17 mouse cellular contexts compared by ENCODE assay signal in the genomic region with DNA sequence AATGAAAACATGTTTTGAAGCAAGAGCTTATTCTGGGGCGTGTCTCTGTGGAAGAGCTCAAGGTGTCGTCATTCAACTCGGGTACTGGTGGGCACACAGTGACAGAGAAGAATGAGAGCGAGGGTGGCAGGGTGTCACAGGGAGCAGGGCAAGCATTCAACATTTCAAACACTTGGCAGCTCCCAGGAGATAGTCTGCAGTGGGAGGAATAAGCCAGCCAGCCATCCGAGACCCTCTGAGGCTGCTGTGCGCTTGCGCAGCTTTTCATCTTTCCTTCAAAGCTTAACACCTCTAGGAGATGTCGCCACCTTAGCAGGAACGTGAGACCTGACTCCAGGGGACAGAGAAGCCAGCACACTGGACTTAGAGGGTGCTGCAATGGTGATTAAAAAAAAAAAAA.
A peak's percentile ranks its signal among the peaks of the same experiment; 100 is the strongest.
DNase-seq lines count a peak whose midpoint lies in the region; ATAC-seq and TF ChIP-seq lines count a peak whose summit lies in the region.
"Had no signal": no experiment of that assay in that cellular context is flagged by ENCODE, and none has a peak within 500 bp of the region (broad histone marks: within the 10 kb centered on the region; RNA-seq: fewer than 3 reads in every experiment).

No protein-coding gene starts in this region.

- no peaks in the 10 kb centered on the region for H3K79me2 ChIP-seq in MEL (ENCODE audit: control insufficient read depth, insufficient read depth, low read length, poor library complexity)

- H3K4me3 ChIP-seq in heart, embryonic 14.5 days (ENCODE audit: control insufficient read depth in 1 of 2, insufficient read depth in 1 of 2, low read depth in 1 of 2, low read length in 2 of 2) = no peak overlapping the region; a peak in 1 of 4 replicates
- H3K4me3 ChIP-seq in kidney, embryonic 16.5 days (ENCODE audit: low read length) = no peak overlapping the region
- no peak overlapping the region for H3K4me3 ChIP-seq in MEL (ENCODE audit: control insufficient read depth in 1 of 2, insufficient read depth in 1 of 2, low read depth in 2 of 2, low read length in 2 of 2)
- peak overlapping the region; percentile 3; the same call in 1 of the 2 replicates for H3K4me3 ChIP-seq in limb, embryonic 12.5 days (replicated peaks)
- H3K4me3 ChIP-seq in thymus, adult 2 months (ENCODE audit: control insufficient read depth, insufficient read depth, low read length) = no peak overlapping the region
- H3K4me3 ChIP-seq: left cerebral cortex, adult 2 months; neural tube, embryonic 15.5 days had no signal

- WGBS in heart, embryonic 14.5 days = 13% methylated on average over 9 of the region's 9 CpGs
- 6% methylated on average over 9 of the region's 9 CpGs for WGBS in kidney, embryonic 16.5 days
- WGBS in limb, embryonic 12.5 days = 11% methylated on average over 9 of the region's 9 CpGs
- WGBS in thymus, adult 2 months = 65% methylated on average over 9 of the region's 9 CpGs

- no peak for TF ChIP-seq CTCF in MEL (IDR thresholded peaks at IDR 0.05 in 2 of 3, conservative IDR thresholded peaks at IDR 0.05 in 1 of 3; ENCODE audit: control insufficient read depth in 1 of 3, insufficient read depth in 1 of 3, low read depth in 2 of 3, low read length in 3 of 3, poor library complexity in 1 of 3, severe bottlenecking in 1 of 3)
- no peak for TF ChIP-seq CTCF in thymus, adult 2 months (IDR thresholded peaks at IDR 0.05; ENCODE audit: borderline replicate concordance, control insufficient read depth, extremely low read depth, insufficient read depth, low read length, poor library complexity)

- peak overlapping the region; percentile 45 for H3K4me2 ChIP-seq in heart, embryonic 14.5 days (ENCODE audit: low read length)
- peak overlapping the region; percentile 29; the same call in 1 of the 2 replicates for H3K4me2 ChIP-seq in kidney, embryonic 16.5 days (replicated peaks; ENCODE audit: low read depth, low read length)
- H3K4me2 ChIP-seq in limb, embryonic 12.5 days = peak overlapping the region; percentile 38
- H3K4me2 ChIP-seq: neural tube, embryonic 15.5 days had no signal

- H3K36me3 ChIP-seq in heart, embryonic 14.5 days (ENCODE audit: control insufficient read depth, insufficient read depth, low read length) = no peaks in the 10 kb centered on the region
- H3K36me3 ChIP-seq in kidney, embryonic 16.5 days (ENCODE audit: insufficient read depth, low read length) = no peaks in the 10 kb centered on the region
- peaks cover 0 to 18% of the 10 kb centered on the region in 2 experiments; a peak in 2 of 4 replicates for H3K36me3 ChIP-seq in MEL (ENCODE audit: control insufficient read depth in 1 of 2, insufficient read depth in 2 of 2, low read length in 2 of 2)
- no peaks in the 10 kb centered on the region for H3K36me3 ChIP-seq in limb, embryonic 12.5 days
- H3K36me3 ChIP-seq in thymus, adult 2 months (ENCODE audit: control insufficient read depth, insufficient read depth, low read length) = no peaks in the 10 kb centered on the region
- H3K36me3 ChIP-seq: G1E; neural tube, embryonic 15.5 days had no signal

- TF ChIP-seq RAD21 in MEL (IDR thresholded peaks at IDR 0.05; ENCODE audit: low read depth, low read length) = no peak

- H3K9ac ChIP-seq in heart, embryonic 14.5 days (ENCODE audit: low read length) = peak overlapping the region; percentile 16; the same call in 1 of the 2 replicates
- no peak overlapping the region for H3K9ac ChIP-seq in kidney, embryonic 16.5 days (replicated peaks; ENCODE audit: low read length)
- no peak overlapping the region for H3K9ac ChIP-seq in MEL (ENCODE audit: control insufficient read depth, low read depth, low read length, poor library complexity, severe bottlenecking)
- no peak overlapping the region for H3K9ac ChIP-seq in limb, embryonic 12.5 days (replicated peaks)
- H3K9ac ChIP-seq: liver, embryonic 14.5 days; neural tube, embryonic 15.5 days had no signal

- H3K27ac ChIP-seq in heart, embryonic 14.5 days (replicated peaks in 1 of 2; ENCODE audit: control insufficient read depth in 1 of 2, insufficient read depth in 1 of 2, low read depth in 2 of 2, low read length in 2 of 2) = no peak overlapping the region
- H3K27ac ChIP-seq in kidney, embryonic 16.5 days (ENCODE audit: low read length) = no peak overlapping the region
- peak overlapping the region; percentile 81; the same call in 1 of the 2 replicates for H3K27ac ChIP-seq in MEL (ENCODE audit: control insufficient read depth, low read depth, low read length)
- 0 out of 2 replicates have a peak overlapping the region, but pooled peaks have one; percentile 4 for H3K27ac ChIP-seq in limb, embryonic 12.5 days
- no peak overlapping the region for H3K27ac ChIP-seq in thymus, adult 2 months (ENCODE audit: control insufficient read depth, insufficient read depth, low read length)
- H3K27ac ChIP-seq: left cerebral cortex, adult 2 months; liver, embryonic 14.5 days; neural tube, embryonic 15.5 days had no signal

- no peaks in the 10 kb centered on the region for H3K9me3 ChIP-seq in heart, embryonic 14.5 days (ENCODE audit: control insufficient read depth, low read length)
- H3K9me3 ChIP-seq in kidney, embryonic 16.5 days (ENCODE audit: low read length) = no peaks in the 10 kb centered on the region
- no peaks in the 10 kb centered on the region for H3K9me3 ChIP-seq in MEL (replicated peaks; ENCODE audit: insufficient read depth, low read length)
- no peaks in the 10 kb centered on the region for H3K9me3 ChIP-seq in limb, embryonic 12.5 days
- H3K9me3 ChIP-seq: G1E; neural tube, embryonic 15.5 days had no signal

- DNase-seq in heart, adult 18-20 months = no peak
- no peak for DNase-seq in kidney, postnatal 25 days
- no peak for DNase-seq in MEL (ENCODE audit: low read depth, low spot score)
- DNase-seq in thymus, adult 2 months = no peak
- DNase-seq: adrenal gland, postnatal 14 days; cerebellum, postnatal 10 days; gastrocnemius, postnatal 36 days; lung, postnatal 4 days; retina, postnatal 1 day; spleen, adult 18-20 months had no signal

- ATAC-seq in heart, embryonic 14.5 days (ENCODE audit: insufficient number of reproducible peaks, insufficient read depth, low FRiP score, low read depth) = no peak
- ATAC-seq in kidney, embryonic 16.5 days (ENCODE audit: low FRiP score, low TSS enrichment) = no peak; the same call in 1 of the 2 replicates
- ATAC-seq in limb, embryonic 12.5 days (ENCODE audit: insufficient number of reproducible peaks, insufficient read depth, low FRiP score, low TSS enrichment, low read depth) = no peak

- TF ChIP-seq EP300 in MEL (IDR thresholded peaks at IDR 0.05; ENCODE audit: low read depth in 1 of 2, low read length in 2 of 2) = no peak

- TF ChIP-seq POLR2A in MEL (IDR thresholded peaks at IDR 0.05; ENCODE audit: control insufficient read depth in 1 of 2, insufficient read depth in 1 of 2, low read depth in 1 of 2, low read length in 2 of 2, poor library complexity in 1 of 2) = no peak
- TF ChIP-seq POLR2A in thymus, adult 2 months (IDR thresholded peaks at IDR 0.05; ENCODE audit: control insufficient read depth, extremely low read depth, insufficient read depth, low read length, poor library complexity) = no peak

- peaks cover 18 to 19% of the 10 kb centered on the region in 2 experiments for H3K4me1 ChIP-seq in heart, embryonic 14.5 days (ENCODE audit: control insufficient read depth in 2 of 2, insufficient read depth in 2 of 2, low read length in 2 of 2)
- peaks cover 8% of the 10 kb centered on the region; the same call in 1 of the 2 replicates for H3K4me1 ChIP-seq in kidney, embryonic 16.5 days (ENCODE audit: insufficient read depth, low read length)
- H3K4me1 ChIP-seq in MEL (ENCODE audit: control insufficient read depth in 1 of 2, insufficient read depth in 2 of 2, low read length in 2 of 2) = peaks cover 13 to 43% of the 10 kb centered on the region in 2 experiments
- peaks cover 18% of the 10 kb centered on the region for H3K4me1 ChIP-seq in limb, embryonic 12.5 days (replicated peaks)
- no peaks in the 10 kb centered on the region for H3K4me1 ChIP-seq in thymus, adult 2 months (replicated peaks; ENCODE audit: control insufficient read depth, insufficient read depth, low read length)

- peaks cover 11% of the 10 kb centered on the region for H3K27me3 ChIP-seq in heart, embryonic 14.5 days (ENCODE audit: control insufficient read depth, insufficient read depth, low read length)
- H3K27me3 ChIP-seq in kidney, embryonic 16.5 days (ENCODE audit: insufficient read depth, low read length) = 0 out of 2 replicates have a peak, but pooled peaks cover 2% of the 10 kb centered on the region
- H3K27me3 ChIP-seq in MEL (ENCODE audit: control insufficient read depth in 1 of 2, insufficient read depth in 2 of 2, low read length in 2 of 2) = no peaks in the 10 kb centered on the region
- H3K27me3 ChIP-seq in limb, embryonic 12.5 days = peaks cover 20% of the 10 kb centered on the region
- no peaks in the 10 kb centered on the region for H3K27me3 ChIP-seq in thymus, adult 2 months (ENCODE audit: control insufficient read depth, insufficient read depth, low read length)

TF ChIP-seq in MEL, 35 proteins besides CTCF, POLR2A, EP300 and RAD21:
- TF ChIP-seq USF1 (IDR thresholded peaks at IDR 0.05; ENCODE audit: low read depth, low read length) (no peak), BHLHE40 (IDR thresholded peaks at IDR 0.05; ENCODE audit: borderline replicate concordance, low read depth, low read length) (no peak), E2F4 (IDR thresholded peaks at IDR 0.05; ENCODE audit: borderline replicate concordance, low read depth, low read length) (no peak), USF2 (IDR thresholded peaks at IDR 0.05; ENCODE audit: borderline replicate concordance in 1 of 2, insufficient read depth in 1 of 2, low read depth in 1 of 2, low read length in 2 of 2) (no peak), POLR2AphosphoS5 (IDR thresholded peaks at IDR 0.05; ENCODE audit: borderline replicate concordance, low read depth, low read length) (no peak), POLR2AphosphoS2 (IDR thresholded peaks at IDR 0.05; ENCODE audit: low read length) (no peak), MAX (IDR thresholded peaks at IDR 0.05; ENCODE audit: low read length) (no peak), ELF1 (IDR thresholded peaks at IDR 0.05; ENCODE audit: low read depth, low read length) (no peak), NELFE (IDR thresholded peaks at IDR 0.05; ENCODE audit: low read depth, low read length) (no peak), JUND (IDR thresholded peaks at IDR 0.05; ENCODE audit: low read depth, low read length) (no peak)

Comparison
In these comparisons a context has a peak if more than half of its experiments do, and no peak if none do; other contexts are left out.
1. H3K27ac ChIP-seq: peak in MEL (single experiment) and limb, embryonic 12.5 days (single experiment); none in heart, embryonic 14.5 days (0 of 2), kidney, embryonic 16.5 days (single experiment) and thymus, adult 2 months (single experiment).
2. Peak in every context shown above with its lines, with median percentiles within 50 percentile points of each other: H3K4me2 ChIP-seq.